Mouse (Mus musculus) forebrain, embryonic 16.5 days (tissue): ENCODE results near the gene Usp26. TPM values are rescaled to one million over a fixed set of nuclear protein-coding genes. Genes with fewer than 3 reads are reported as not detected.

Experiments
- ATAC-seq: fragments of 200-750 bp; cut with Nextera tagmentation; 2 replicates; pipeline ENCODE4 v1.8.0; 2017; ENCODE audit warnings: mild to moderate bottlenecking, moderate library complexity
- H3K27ac ChIP-seq: fragments of 300-500 bp; sonication (generic); 2 replicates; pipeline ENCODE4 v1.5.1; 2014; ENCODE audit warnings: low read length, control low read depth
- H3K27me3 ChIP-seq: fragments of 300-500 bp; sonication (generic); replicated peaks from 2 replicates; pipeline ENCODE4 v1.6.1; 2014; ENCODE audit warnings: low read length; ENCODE audit not compliant: control insufficient read depth, insufficient read depth
- H3K36me3 ChIP-seq: fragments of 300-500 bp; sonication (generic); 2 replicates; pipeline ENCODE4 v1.6.1; 2014; ENCODE audit not compliant: control insufficient read depth, insufficient read depth
- H3K4me1 ChIP-seq: fragments of 300-500 bp; sonication (generic); replicated peaks from 2 replicates; pipeline ENCODE4 v1.6.1; 2014; ENCODE audit warnings: low read length; ENCODE audit not compliant: control insufficient read depth, insufficient read depth
- H3K4me2 ChIP-seq: fragments of 300-500 bp; sonication (generic); 2 replicates; pipeline ENCODE4 v1.6.1; 2014; ENCODE audit warnings: mild to moderate bottlenecking, low read length, control low read depth
- H3K4me3 ChIP-seq: fragments of 300-500 bp; sonication (generic); replicated peaks from 2 replicates; pipeline ENCODE4 v1.5.1; 2014; ENCODE audit warnings: mild to moderate bottlenecking, low read length, control low read depth
- H3K9ac ChIP-seq: fragments of 300-500 bp; sonication (generic); replicated peaks from 2 replicates; pipeline ENCODE4 v1.6.1; 2014; ENCODE audit warnings: low read depth, low read length, control low read depth
- H3K9me3 ChIP-seq: fragments of 300-500 bp; sonication (generic); 2 replicates; pipeline ENCODE4 v1.6.1; 2016; ENCODE audit warnings: low read length; ENCODE audit not compliant: control insufficient read depth
- WGBS: fragments of 180-500 bp; shearing (Covaris S2); extraction: QIAGEN DNeasy Blood & Tissue Kit; methylation state at CpG from one replicate; pipeline ENCODE4 v1.1.7; 2014; 5-methylcytosine and 5-hydroxymethylcytosine counted together
- polyA plus RNA-seq: library from polyadenylated mRNA; unstranded; fragments of >200 nt; fragmentation: Nextera tagmentation; extraction: Ambion mirVana; gene quantifications from 2 replicates; pipeline ENCODE4 v1.2.1, GENCODE M21; 2015

Usp26 gene
- polyA plus RNA-seq: not detected in 2 replicates

DNA sequence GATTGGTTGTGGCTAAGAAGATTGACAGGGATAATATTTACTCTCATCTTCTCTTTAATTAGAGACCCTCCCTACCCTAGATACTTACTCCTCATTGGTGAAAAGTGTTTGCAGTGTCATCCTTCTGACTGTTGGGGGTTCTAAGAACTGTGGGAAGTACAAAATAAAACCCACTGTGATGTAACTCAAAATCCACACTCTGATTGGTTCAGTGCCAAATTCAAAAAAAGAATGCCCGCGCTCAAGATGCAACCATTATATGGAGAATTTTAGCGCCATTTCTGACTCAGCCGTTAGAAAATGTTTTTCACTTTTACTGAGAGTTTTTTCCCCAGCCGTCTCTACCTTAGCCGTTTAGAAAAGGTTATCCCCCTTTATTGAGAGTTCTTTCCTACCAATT lies at the start of gene Usp26:
TSS of gene Usp26 (minus strand) at position 101 of the 400 bp plus-strand sequence.
- WGBS: 95% methylated on average over 6 of the region's 6 CpGs
- H3K4me2 ChIP-seq: no peak within 1 kb of the TSS

DNA sequence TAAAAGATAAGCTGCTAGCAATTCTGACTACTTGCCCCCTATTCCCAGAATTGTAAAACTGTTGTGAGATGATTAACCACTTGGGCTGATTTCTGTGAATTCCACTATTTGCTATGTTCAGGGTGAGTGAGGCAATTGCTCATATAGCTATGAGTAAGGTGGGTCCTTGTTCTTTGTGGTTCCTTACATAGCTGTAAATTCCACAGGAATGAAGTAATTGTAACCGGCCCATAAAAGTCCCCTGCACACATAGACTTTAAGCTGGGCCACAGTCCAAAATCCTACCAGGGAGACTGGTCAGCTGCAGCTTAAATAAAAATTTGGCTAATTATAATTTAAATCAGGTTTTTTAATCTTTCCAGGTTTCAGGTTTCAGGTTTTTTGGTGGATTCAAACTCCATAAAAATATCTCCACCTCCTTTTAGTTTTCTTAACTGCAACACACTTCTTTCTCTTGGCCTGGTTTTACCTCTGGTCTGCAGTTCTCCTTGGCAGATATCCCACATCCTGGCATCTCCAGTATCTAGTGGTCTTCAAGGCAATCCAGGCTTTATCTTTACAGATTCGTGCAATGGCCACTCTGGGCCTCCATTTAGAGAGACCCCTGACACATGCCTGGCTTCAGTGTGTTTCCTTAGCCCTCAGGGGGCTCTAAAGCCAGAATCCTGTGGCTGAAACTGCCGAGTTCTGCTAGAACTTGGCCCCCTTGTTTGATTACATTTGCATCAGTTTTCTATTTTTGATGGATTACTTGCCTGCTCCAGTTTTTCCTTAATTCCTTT lies 13.6 kb upstream of the Usp26 start:
- no peak overlapping the region for H3K4me3 ChIP-seq
- no peak for ATAC-seq
- 30% methylated on average over 3 of the region's 3 CpGs for WGBS

More for the DNA sequence above, at the start of gene Usp26:
- Histone ChIP-seq H3K4me1 (no peaks in the 10 kb centered on the region), H3K36me3 (no peaks in the 10 kb centered on the region), H3K27me3 (no peaks in the 10 kb centered on the region), H3K27ac (no peak within 1 kb of the TSS), H3K4me3 (no peak within 1 kb of the TSS), H3K9ac (no peak within 1 kb of the TSS), H3K9me3 (0 out of 2 replicates have a peak, but pooled peaks cover 2% of the 10 kb centered on the region)
- ATAC-seq: no peak

DNA sequence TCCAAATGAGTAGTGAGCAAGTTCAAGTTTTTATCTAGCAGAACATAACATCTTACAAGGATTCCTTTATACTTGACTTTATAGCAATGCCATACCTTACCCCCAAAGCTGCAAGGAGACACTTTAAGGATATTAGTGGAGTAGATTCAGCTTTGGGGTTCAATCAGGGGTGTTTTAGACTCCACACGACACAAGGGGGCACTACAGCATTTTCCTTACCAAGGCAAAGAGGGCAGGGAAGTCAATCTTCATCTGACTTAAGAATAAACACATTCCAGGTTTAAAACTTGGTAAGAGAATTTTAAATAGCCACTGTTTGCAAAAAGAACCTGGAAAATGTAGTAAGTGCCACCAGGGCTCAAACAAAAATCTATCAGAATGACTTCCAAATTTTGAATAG lies 33.6 kb downstream of the Usp26 start:
- H3K27ac ChIP-seq: no peak overlapping the region
- H3K9ac ChIP-seq: no peak overlapping the region
- WGBS: 7% methylated on average over 1 of the region's 1 CpGs
- no peaks in the 10 kb centered on the region for H3K27me3 ChIP-seq
- H3K9me3 ChIP-seq: no peaks in the 10 kb centered on the region
- ATAC-seq: no peak
- H3K4me2 ChIP-seq: no peak overlapping the region
- no peaks in the 10 kb centered on the region for H3K36me3 ChIP-seq
- H3K4me3 ChIP-seq: no peak overlapping the region
- no peaks in the 10 kb centered on the region for H3K4me1 ChIP-seq

More for the DNA sequence above, 13.6 kb upstream of the Usp26 start:
- H3K36me3 ChIP-seq: no peaks in the 10 kb centered on the region
- no peak overlapping the region for H3K27ac ChIP-seq
- H3K4me1 ChIP-seq: no peaks in the 10 kb centered on the region
- no peak overlapping the region for H3K4me2 ChIP-seq
- H3K27me3 ChIP-seq: no peaks in the 10 kb centered on the region
- peaks cover 2% of the 10 kb centered on the region; the same call in 1 of the 2 replicates for H3K9me3 ChIP-seq
- no peak overlapping the region for H3K9ac ChIP-seq

DNA sequence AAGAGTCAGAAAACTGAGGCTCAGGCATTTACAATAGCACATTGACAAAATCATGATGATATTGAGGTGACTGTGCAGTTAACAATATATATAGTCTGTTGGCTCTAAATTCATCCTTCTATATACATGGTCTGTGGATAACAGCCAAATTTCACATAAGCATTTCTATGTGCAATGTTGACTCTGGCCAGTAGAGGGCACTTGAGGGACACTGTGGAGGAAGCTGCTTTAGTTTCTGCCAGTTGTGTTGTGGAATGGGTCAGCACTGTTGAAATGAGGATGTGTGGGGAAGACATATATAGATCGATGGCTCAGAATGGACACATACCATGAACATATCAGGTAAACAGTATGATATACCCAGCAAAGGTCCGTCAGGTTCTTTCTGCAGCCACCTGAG lies 64.6 kb downstream of the Usp26 start:
- ATAC-seq: no peak
- 71% methylated on average over 2 of the region's 2 CpGs for WGBS
- Histone ChIP-seq H3K4me1 (no peaks in the 10 kb centered on the region), H3K27me3 (no peaks in the 10 kb centered on the region), H3K4me2 (no peak overlapping the region), H3K9ac (no peak overlapping the region), H3K9me3 (no peaks in the 10 kb centered on the region), H3K36me3 (no peaks in the 10 kb centered on the region), H3K4me3 (no peak overlapping the region), H3K27ac (no peak overlapping the region)

DNA sequence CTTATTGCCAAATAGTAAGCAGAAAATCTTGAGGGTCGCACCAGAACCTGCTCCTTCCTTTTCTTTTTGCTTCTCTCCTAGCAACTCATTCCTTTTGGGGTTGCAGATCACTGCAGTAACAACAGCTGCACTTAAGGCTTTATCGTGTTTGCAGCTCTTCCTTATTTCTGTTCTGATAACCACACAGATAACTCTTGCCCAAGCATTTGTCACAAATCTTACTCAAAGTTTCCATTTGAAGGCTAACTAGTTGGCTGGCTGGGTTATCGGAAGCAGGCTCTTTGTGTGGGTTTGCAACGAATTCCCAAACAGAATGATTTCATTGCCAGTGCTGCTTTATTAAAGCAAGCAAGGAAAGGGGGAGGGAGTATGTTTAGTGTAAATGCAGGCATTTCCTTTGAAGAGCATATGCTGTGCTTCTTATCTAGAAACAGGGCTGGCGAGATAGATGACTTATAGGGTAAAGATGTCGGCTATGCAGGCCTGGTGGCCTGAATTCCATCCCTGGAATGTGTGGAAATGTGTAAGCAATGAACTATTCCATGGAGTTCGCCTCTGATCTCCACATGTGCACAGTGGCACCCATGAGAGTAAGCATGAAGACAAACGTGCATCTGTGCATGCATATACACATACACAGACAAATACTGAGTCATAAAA lies 86.8 kb downstream of the Usp26 start:
- Histone ChIP-seq H3K36me3 (no peaks in the 10 kb centered on the region), H3K27ac (no peak overlapping the region), H3K9me3 (no peaks in the 10 kb centered on the region), H3K4me3 (no peak overlapping the region), H3K4me2 (no peak overlapping the region), H3K9ac (no peak overlapping the region), H3K4me1 (no peaks in the 10 kb centered on the region), H3K27me3 (no peaks in the 10 kb centered on the region)
- ATAC-seq: no peak
- WGBS: 71% methylated on average over 8 of the region's 8 CpGs

DNA sequence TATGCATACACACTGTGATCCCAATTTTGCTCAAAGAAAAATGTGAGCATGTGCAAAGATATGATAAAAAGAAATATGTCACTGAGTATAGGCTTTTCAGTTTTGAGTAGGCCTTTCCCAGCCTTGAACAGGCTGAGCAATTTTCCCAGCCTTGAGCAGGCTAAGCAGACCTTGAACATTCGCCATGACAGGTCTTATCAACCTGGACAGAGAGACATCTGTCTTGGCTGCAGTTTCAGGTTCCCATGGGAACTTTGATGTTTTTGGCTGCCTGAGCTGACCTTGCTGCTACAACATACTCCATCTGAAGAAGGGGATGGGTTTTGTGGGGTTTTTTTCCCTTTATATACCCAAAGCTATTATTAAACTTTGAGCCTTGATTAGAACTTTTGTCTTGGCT lies 88.0 kb downstream of the Usp26 start:
- Histone ChIP-seq H3K4me1 (no peaks in the 10 kb centered on the region), H3K27ac (no peak overlapping the region), H3K9me3 (no peaks in the 10 kb centered on the region), H3K4me2 (no peak overlapping the region), H3K27me3 (no peaks in the 10 kb centered on the region; the same call in 1 of the 2 replicates), H3K4me3 (no peak overlapping the region), H3K9ac (no peak overlapping the region), H3K36me3 (no peaks in the 10 kb centered on the region)
- no peak for ATAC-seq
- WGBS: 89% methylated on average over 1 of the region's 1 CpGs

Other genes starting within 250 kb of the Usp26 start
- gene Hs6st2, start 119.4 kb downstream of the Usp26 start, polyA plus RNA-seq: 58.7 and 67.2 TPM in 2 replicates
- gene 1700080O16Rik, start 171.5 kb upstream of the Usp26 start, polyA plus RNA-seq: not detected in 2 replicates